Mouse (Mus musculus): ENCODE data around the gene Slc22a8. TPM values are rescaled to one million over a fixed set of nuclear protein-coding genes. Genes with fewer than 3 reads are reported as not detected.

Gene Slc22a8
- 4.8 and 6.9 TPM in 2 replicates for polyA plus RNA-seq (2014; fragmentation: Nextera tagmentation; extraction: Ambion mirVana)

DNA sequence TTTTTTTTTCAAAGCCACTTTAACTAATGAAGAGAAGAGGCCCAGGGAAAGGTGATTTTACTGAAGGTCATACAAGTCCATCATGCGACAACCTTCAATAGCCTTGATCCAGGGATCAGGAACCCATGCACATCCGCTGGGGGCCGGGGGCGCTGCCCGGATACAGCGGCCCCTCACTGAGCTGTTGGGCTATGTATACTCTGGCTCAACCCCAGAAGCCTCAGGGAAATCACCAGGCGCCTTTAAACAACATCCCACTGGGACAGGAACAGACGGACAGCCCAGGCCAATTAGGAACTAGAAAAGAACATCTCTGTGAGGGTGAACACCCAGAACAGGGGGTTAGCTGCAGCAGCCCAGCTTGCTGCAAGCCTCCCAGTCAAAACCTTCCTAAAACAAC lies at the start of gene Slc22a8:
Gene Slc22a8, plus strand, starts transcription at position 301 of the 400 bp plus-strand sequence.
- Histone ChIP-seq H3K4me2 (ENCODE audit: low read length) (no peak within 1 kb of the TSS), H3K4me3 (ENCODE audit: low read depth, low read length) (no peak within 1 kb of the TSS), H3K27me3 (replicated peaks; ENCODE audit: control insufficient read depth, insufficient read depth, low read length) (no peaks in the 10 kb centered on the region), H3K27ac (ENCODE audit: low read depth, low read length) (no peak within 1 kb of the TSS), H3K9me3 (replicated peaks; ENCODE audit: control insufficient read depth, low read length) (no peaks in the 10 kb centered on the region), H3K4me1 (ENCODE audit: control insufficient read depth, insufficient read depth, low read length) (no peaks in the 10 kb centered on the region), H3K9ac (ENCODE audit: low read length) (no peak within 1 kb of the TSS), H3K36me3 (ENCODE audit: control insufficient read depth, insufficient read depth, low read length) (no peaks in the 10 kb centered on the region)
- peak; percentile 1 for DNase-seq (ENCODE audit: low spot score)
- 61% methylated on average over 8 of the region's 8 CpGs for WGBS
- ATAC-seq: no peak

DNA sequence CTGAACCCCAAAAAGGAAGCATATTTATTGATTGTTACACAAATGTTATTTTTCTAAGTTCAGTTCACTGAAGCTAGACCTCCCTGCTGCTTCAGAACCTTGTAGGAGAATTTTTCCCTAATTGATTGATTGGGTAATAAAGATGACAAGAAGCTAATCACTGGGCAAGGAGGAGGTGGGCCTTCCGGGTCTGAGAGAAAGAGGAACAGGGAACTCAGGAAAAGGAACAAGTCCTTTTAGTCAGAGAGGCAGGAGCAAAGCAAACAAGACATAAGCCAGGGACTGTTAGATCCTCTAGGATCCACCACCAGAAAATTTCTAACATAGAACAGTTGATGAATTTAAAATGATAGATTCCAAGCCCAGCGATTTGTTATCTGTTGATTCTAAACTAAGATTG lies 32.2 kb upstream of the Slc22a8 start:
- H3K4me3 ChIP-seq (ENCODE audit: low read depth, low read length): no peak overlapping the region
- ATAC-seq: no peak

DNA sequence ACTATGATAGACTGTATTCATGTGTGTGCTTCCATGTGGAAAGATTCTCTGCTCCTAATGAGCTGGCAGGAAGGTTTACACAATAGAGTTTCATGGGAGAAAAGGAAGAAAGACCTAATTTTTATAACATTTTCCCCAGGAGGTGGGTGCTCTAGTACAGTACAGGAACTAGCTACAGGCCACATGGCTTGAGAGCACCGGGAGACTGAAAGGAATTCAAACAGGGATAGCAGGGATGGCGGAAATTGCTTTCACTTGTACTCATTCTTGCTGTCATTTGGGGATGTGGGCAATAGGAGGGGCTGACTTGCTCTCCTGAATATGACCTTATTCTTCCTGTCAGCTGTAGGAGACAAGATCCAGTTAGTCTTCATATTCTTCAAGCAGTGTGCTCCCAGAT lies 27.0 kb upstream of the Slc22a8 start:
- H3K9ac ChIP-seq (ENCODE audit: low read length): no peak overlapping the region
- no peaks in the 10 kb centered on the region for H3K9me3 ChIP-seq (replicated peaks; ENCODE audit: control insufficient read depth, low read length)
- no peaks in the 10 kb centered on the region for H3K36me3 ChIP-seq (ENCODE audit: control insufficient read depth, insufficient read depth, low read length)
- 34% methylated on average over 2 of the region's 2 CpGs for WGBS
- no peak overlapping the region for H3K4me3 ChIP-seq (ENCODE audit: low read depth, low read length)
- ATAC-seq: no peak
- no peak for DNase-seq (ENCODE audit: low spot score)
- H3K27ac ChIP-seq (ENCODE audit: low read depth, low read length): no peak overlapping the region
- H3K27me3 ChIP-seq (replicated peaks; ENCODE audit: control insufficient read depth, insufficient read depth, low read length): no peaks in the 10 kb centered on the region
- no peak overlapping the region for H3K4me2 ChIP-seq (ENCODE audit: low read length)
- H3K4me1 ChIP-seq (ENCODE audit: control insufficient read depth, insufficient read depth, low read length): 0 out of 2 replicates have a peak, but pooled peaks cover 2% of the 10 kb centered on the region

More for the DNA sequence above, 32.2 kb upstream of the Slc22a8 start:
- Histone ChIP-seq H3K4me1 (ENCODE audit: control insufficient read depth, insufficient read depth, low read length) (no peaks in the 10 kb centered on the region), H3K27me3 (replicated peaks; ENCODE audit: control insufficient read depth, insufficient read depth, low read length) (no peaks in the 10 kb centered on the region), H3K27ac (ENCODE audit: low read depth, low read length) (no peak overlapping the region), H3K9ac (ENCODE audit: low read length) (no peak overlapping the region), H3K36me3 (ENCODE audit: control insufficient read depth, insufficient read depth, low read length) (no peaks in the 10 kb centered on the region), H3K4me2 (ENCODE audit: low read length) (no peak overlapping the region), H3K9me3 (replicated peaks; ENCODE audit: control insufficient read depth, low read length) (no peaks in the 10 kb centered on the region)
- 78% methylated on average over 2 of the region's 2 CpGs for WGBS
- no peak for DNase-seq (ENCODE audit: low spot score)

DNA sequence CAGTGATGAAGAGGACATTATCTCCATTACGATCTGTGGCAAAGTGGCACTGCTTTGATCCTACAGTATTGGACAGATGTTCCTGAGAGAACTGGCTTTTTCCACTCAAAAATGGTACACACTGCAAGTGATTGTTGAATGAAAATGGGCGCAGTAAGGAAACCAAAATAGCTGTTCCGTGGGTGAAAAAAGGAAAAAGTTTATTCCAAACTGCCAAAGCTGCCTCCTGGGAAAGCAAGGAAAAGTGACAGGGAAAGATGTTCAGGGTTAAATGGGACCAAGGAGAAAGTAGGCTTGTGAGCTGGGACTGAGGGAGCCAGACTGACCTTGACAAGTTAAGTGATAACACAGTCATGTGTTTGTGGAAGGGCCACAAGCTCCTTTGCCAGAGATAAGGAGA lies 26.6 kb upstream of the Slc22a8 start:
- Histone ChIP-seq H3K4me2 (ENCODE audit: low read length) (no peak overlapping the region), H3K27ac (ENCODE audit: low read depth, low read length) (no peak overlapping the region), H3K27me3 (replicated peaks; ENCODE audit: control insufficient read depth, insufficient read depth, low read length) (no peaks in the 10 kb centered on the region), H3K4me1 (ENCODE audit: control insufficient read depth, insufficient read depth, low read length) (0 out of 2 replicates have a peak, but pooled peaks cover 2% of the 10 kb centered on the region), H3K4me3 (ENCODE audit: low read depth, low read length) (no peak overlapping the region), H3K36me3 (ENCODE audit: control insufficient read depth, insufficient read depth, low read length) (no peaks in the 10 kb centered on the region), H3K9ac (ENCODE audit: low read length) (no peak overlapping the region), H3K9me3 (replicated peaks; ENCODE audit: control insufficient read depth, low read length) (no peaks in the 10 kb centered on the region)
- ATAC-seq (no peak), DNase-seq (ENCODE audit: low spot score) (no peak)
- 80% methylated on average over 3 of the region's 3 CpGs for WGBS

DNA sequence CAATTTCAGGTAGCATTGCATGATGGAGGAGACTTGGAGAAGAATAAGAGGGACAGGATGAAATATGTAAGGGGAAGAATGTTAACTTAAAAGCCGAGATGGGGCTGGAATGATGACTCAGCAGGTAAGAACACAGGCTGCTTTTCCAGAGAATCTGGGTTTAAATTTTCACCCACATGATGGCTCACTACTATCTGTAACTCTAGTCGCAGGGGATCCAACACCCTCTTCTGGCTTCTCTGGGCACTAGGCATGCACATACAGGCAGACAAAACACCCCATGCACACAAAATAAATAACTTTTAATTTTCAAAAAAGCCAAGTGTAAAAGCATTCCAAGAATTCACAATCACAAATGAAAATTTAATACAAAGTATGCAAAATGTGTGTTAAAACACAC lies 25.8 kb upstream of the Slc22a8 start:
- no peaks in the 10 kb centered on the region for H3K36me3 ChIP-seq (ENCODE audit: control insufficient read depth, insufficient read depth, low read length)
- WGBS: 63% methylated on average over 2 of the region's 2 CpGs
- H3K4me3 ChIP-seq (ENCODE audit: low read depth, low read length): no peak overlapping the region
- no peaks in the 10 kb centered on the region for H3K27me3 ChIP-seq (replicated peaks; ENCODE audit: control insufficient read depth, insufficient read depth, low read length)
- no peaks in the 10 kb centered on the region for H3K9me3 ChIP-seq (replicated peaks; ENCODE audit: control insufficient read depth, low read length)
- no peak overlapping the region for H3K27ac ChIP-seq (ENCODE audit: low read depth, low read length)
- ATAC-seq (no peak), DNase-seq (ENCODE audit: low spot score) (no peak)
- H3K9ac ChIP-seq (ENCODE audit: low read length): no peak overlapping the region
- H3K4me2 ChIP-seq (ENCODE audit: low read length): no peak overlapping the region
- H3K4me1 ChIP-seq (ENCODE audit: control insufficient read depth, insufficient read depth, low read length): 0 out of 2 replicates have a peak, but pooled peaks cover 2% of the 10 kb centered on the region

DNA sequence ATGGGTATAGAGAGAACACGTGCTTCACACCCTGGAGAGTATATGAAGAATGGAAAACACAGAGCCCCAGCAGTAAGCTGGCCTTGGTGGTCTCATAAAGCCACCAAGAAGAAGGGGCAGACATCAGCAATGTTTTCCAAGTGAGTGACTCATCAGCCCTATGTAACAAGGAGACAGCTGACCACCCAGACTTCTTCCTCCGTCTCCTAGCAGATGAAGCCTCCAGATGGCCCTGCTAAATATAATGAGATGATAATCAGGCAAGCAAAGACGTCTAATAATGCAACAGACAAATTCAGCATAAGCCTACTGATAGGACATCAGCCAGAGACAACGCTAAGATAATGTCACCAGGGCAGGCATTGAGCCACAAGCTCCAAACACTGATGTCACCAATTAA lies 25.1 kb upstream of the Slc22a8 start:
- WGBS: 25% methylated on average over 4 of the region's 4 CpGs
- Histone ChIP-seq H3K27ac (ENCODE audit: low read depth, low read length) (no peak overlapping the region), H3K4me2 (ENCODE audit: low read length) (no peak overlapping the region), H3K9ac (ENCODE audit: low read length) (no peak overlapping the region), H3K4me3 (ENCODE audit: low read depth, low read length) (no peak overlapping the region), H3K4me1 (ENCODE audit: control insufficient read depth, insufficient read depth, low read length) (0 out of 2 replicates have a peak, but pooled peaks cover 2% of the 10 kb centered on the region), H3K36me3 (ENCODE audit: control insufficient read depth, insufficient read depth, low read length) (no peaks in the 10 kb centered on the region), H3K27me3 (replicated peaks; ENCODE audit: control insufficient read depth, insufficient read depth, low read length) (no peaks in the 10 kb centered on the region), H3K9me3 (replicated peaks; ENCODE audit: control insufficient read depth, low read length) (no peaks in the 10 kb centered on the region)
- DNase-seq (ENCODE audit: low spot score): peak; percentile 54
- ATAC-seq: no peak

DNA sequence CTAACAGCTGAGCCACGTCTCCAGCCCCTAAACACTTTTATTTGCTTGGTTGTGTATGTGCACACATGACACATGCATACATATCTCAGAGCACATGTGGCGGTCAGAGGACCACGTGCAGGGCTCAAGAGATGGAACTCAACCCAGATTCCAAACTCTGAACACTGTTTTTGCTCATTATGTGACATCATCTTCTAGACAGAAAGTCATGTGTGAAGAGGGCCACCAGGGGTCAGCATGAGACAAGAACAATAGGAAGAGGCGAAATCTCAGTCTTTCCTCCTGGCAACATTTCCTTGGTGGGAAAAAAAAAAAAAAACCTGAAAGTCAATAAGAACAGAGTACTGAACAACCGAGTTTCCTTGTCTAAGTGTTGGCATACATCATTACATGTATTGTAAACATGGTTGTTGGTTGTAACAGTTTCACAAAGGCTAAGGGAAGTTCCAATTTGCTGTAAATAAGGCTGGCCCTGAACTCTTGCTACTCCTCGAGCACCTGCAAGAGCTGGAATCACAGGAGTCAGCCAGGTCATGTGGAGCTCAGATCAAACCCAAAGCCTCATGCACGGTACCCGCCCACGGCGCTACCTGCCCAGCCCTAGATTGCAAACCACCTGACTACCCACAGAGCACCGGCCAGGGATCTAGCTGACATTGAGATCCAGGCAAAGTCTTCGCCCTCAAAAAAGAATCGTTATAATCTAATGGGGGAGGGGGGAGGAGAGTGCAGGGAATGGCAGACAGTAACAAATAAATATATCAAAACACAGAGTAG lies 23.8 kb upstream of the Slc22a8 start:
- no peak overlapping the region for H3K4me2 ChIP-seq (ENCODE audit: low read length)
- peak; percentile 49 for DNase-seq (ENCODE audit: low spot score)
- H3K27ac ChIP-seq (ENCODE audit: low read depth, low read length): no peak overlapping the region
- no peaks in the 10 kb centered on the region for H3K27me3 ChIP-seq (replicated peaks; ENCODE audit: control insufficient read depth, insufficient read depth, low read length)
- H3K4me3 ChIP-seq (ENCODE audit: low read depth, low read length): no peak overlapping the region
- H3K9ac ChIP-seq (ENCODE audit: low read length): no peak overlapping the region
- H3K36me3 ChIP-seq (ENCODE audit: control insufficient read depth, insufficient read depth, low read length): no peaks in the 10 kb centered on the region
- H3K9me3 ChIP-seq (replicated peaks; ENCODE audit: control insufficient read depth, low read length): no peaks in the 10 kb centered on the region
- 0 out of 2 replicates have a peak, but pooled peaks cover 2% of the 10 kb centered on the region for H3K4me1 ChIP-seq (ENCODE audit: control insufficient read depth, insufficient read depth, low read length)
- 51% methylated on average over 13 of the region's 13 CpGs for WGBS
- ATAC-seq: no peak

DNA sequence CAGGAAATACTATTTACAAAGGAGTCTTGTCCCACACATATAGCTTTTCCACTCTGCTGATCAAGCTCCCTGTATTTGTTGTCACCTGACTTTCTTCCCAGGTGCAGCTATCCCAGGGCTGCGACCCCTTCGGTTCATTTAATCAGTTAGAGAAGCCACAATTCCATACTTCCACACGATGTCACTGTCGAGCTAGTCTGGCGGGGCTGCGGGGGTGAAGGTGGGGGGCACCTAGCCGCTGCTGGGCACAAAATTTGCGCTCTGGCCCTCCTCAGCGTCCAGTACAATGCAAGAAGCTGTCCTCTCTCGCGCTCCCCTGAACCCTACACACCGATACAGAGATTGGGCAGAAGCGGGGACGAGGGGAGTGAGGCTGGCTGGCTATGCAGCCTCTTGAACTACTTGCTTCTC lies 21.6 kb upstream of the Slc22a8 start:
- peak; percentile 29; the same call in 1 of the 2 replicates for ATAC-seq
- no peaks in the 10 kb centered on the region for H3K36me3 ChIP-seq (ENCODE audit: control insufficient read depth, insufficient read depth, low read length)
- H3K9me3 ChIP-seq (replicated peaks; ENCODE audit: control insufficient read depth, low read length): no peaks in the 10 kb centered on the region
- whole genome bisulfite sequencing: 4% methylated on average over 14 of the region's 14 CpGs
- no peak overlapping the region; the same call in 1 of the 2 replicates for H3K9ac ChIP-seq (ENCODE audit: low read length)
- H3K4me1 ChIP-seq (ENCODE audit: control insufficient read depth, insufficient read depth, low read length): 0 out of 2 replicates have a peak, but pooled peaks cover 2% of the 10 kb centered on the region
- H3K27ac ChIP-seq (ENCODE audit: low read depth, low read length): no peak overlapping the region
- 0 out of 2 replicates have a peak overlapping the region, but pooled peaks have one; percentile 5 for H3K4me3 ChIP-seq (ENCODE audit: low read depth, low read length)
- peak; percentile 38 for DNase-seq (ENCODE audit: low spot score)
- H3K27me3 ChIP-seq (replicated peaks; ENCODE audit: control insufficient read depth, insufficient read depth, low read length): no peaks in the 10 kb centered on the region
- peak overlapping the region; percentile 46 for H3K4me2 ChIP-seq (ENCODE audit: low read length)
